Mouse (Mus musculus) forebrain, embryonic 14.5 days (tissue): ENCODE data around the gene Igf2bp2. TPM values are rescaled to one million over a fixed set of nuclear protein-coding genes. Genes with fewer than 3 reads are reported as not detected.

Experiments used
- ATAC-seq: fragments of 200-750 bp; cut with Nextera tagmentation; 2 replicates; pipeline ENCODE4 v1.8.0; 2017; ENCODE audit warnings: mild to moderate bottlenecking, moderate library complexity
- DNase-seq: peaks from one replicate; pipeline ENCODE4 v3.0.0-alpha.2; 2015; ENCODE audit warnings: low spot score
- H3K27ac ChIP-seq: fragments of 300-500 bp; sonication (generic); 2 replicates; pipeline ENCODE4 v1.5.1; 2014; ENCODE audit warnings: low read depth, mild to moderate bottlenecking, control low read depth, low read length, moderate library complexity
- H3K27me3 ChIP-seq: fragments of 300-500 bp; sonication (generic); replicated peaks from 2 replicates; pipeline ENCODE4 v1.6.1; 2014; ENCODE audit warnings: low read length, control low read depth, mixed read lengths; ENCODE audit not compliant: control insufficient read depth, insufficient read depth
- H3K36me3 ChIP-seq: fragments of 300-500 bp; sonication (generic); 2 replicates; pipeline ENCODE4 v1.6.1; 2014; ENCODE audit warnings: low read length, control low read depth; ENCODE audit not compliant: control insufficient read depth, insufficient read depth
- H3K4me1 ChIP-seq: fragments of 300-500 bp; sonication (generic); 2 replicates; pipeline ENCODE4 v1.6.1; 2014; ENCODE audit warnings: antibody characterized with exemption, low read length, control low read depth; ENCODE audit not compliant: control insufficient read depth, insufficient read depth
- H3K4me2 ChIP-seq: fragments of 300-500 bp; sonication (generic); 2 replicates; pipeline ENCODE4 v1.6.1; 2014; ENCODE audit warnings: mild to moderate bottlenecking, control low read depth, low read length
- H3K4me3 ChIP-seq: fragments of 300-500 bp; sonication (generic); 2 replicates; pipeline ENCODE4 v1.5.1; 2014; ENCODE audit warnings: low read depth, low read length, control low read depth
- H3K9ac ChIP-seq: fragments of 300-500 bp; sonication (generic); 2 replicates; pipeline ENCODE4 v1.6.1; 2014; ENCODE audit warnings: mild to moderate bottlenecking, low read length, control low read depth, moderate library complexity
- H3K9me3 ChIP-seq: fragments of 300-500 bp; sonication (generic); replicated peaks from 2 replicates; pipeline ENCODE4 v1.6.1; 2016; ENCODE audit warnings: low read length, control low read depth, mixed read lengths; ENCODE audit not compliant: control insufficient read depth
- WGBS: fragments of 180-500 bp; shearing (Covaris S2); extraction: QIAGEN DNeasy Blood & Tissue Kit; methylation state at CpG from one replicate; pipeline ENCODE4 v1.1.7; 2014; 5-methylcytosine and 5-hydroxymethylcytosine counted together
- polyA plus RNA-seq: library from polyadenylated mRNA; unstranded; fragments of >200 nt; fragmentation: Nextera tagmentation; extraction: Ambion mirVana; gene quantifications from 2 replicates; pipeline ENCODE4 v1.2.1, GENCODE M21; 2014

Gene Igf2bp2
- polyA plus RNA-seq: 23.9 and 25.1 TPM in 2 replicates

- WGBS: under 1% methylated on average over 109 of the region's 131 CpGs
- peak within 1 kb of the TSS; percentile 97 for H3K9ac ChIP-seq
- no peaks in the 10 kb centered on the region for H3K36me3 ChIP-seq
- no peaks in the 10 kb centered on the region for H3K9me3 ChIP-seq
- ATAC-seq: peak; percentile 75
- DNase-seq: peak; percentile 71
- H3K4me3 ChIP-seq: peak within 1 kb of the TSS; percentile 97
- peak within 1 kb of the TSS; percentile 80 for H3K4me2 ChIP-seq
- peak within 1 kb of the TSS; percentile 90 for H3K27ac ChIP-seq
- peaks cover 12% of the 10 kb centered on the region for H3K4me1 ChIP-seq
- H3K27me3 ChIP-seq: no peaks in the 10 kb centered on the region
Observed at GRCm38 (mm10) chr16:22162512-22163455, at the start of gene Igf2bp2. Gene Igf2bp2, minus strand, starts transcription at chr16:22163299.

- Histone ChIP-seq H3K4me1 (no peaks in the 10 kb centered on the region), H3K9ac (no peak overlapping the region), H3K9me3 (no peaks in the 10 kb centered on the region), H3K4me3 (no peak overlapping the region), H3K27me3 (no peaks in the 10 kb centered on the region), H3K4me2 (no peak overlapping the region), H3K36me3 (no peaks in the 10 kb centered on the region), H3K27ac (no peak overlapping the region)
- ATAC-seq: no peak
- 97% methylated on average over 1 of the region's 1 CpGs for WGBS
- DNase-seq: no peak
Observed at GRCm38 (mm10) chr16:22203501-22203900, 40.4 kb upstream of the Igf2bp2 start.

GRCm38 (mm10) chr16:22201858-22202257 is 38.8 kb upstream of the Igf2bp2 start:
- H3K27me3 ChIP-seq: no peaks in the 10 kb centered on the region
- H3K4me3 ChIP-seq: no peak overlapping the region
- no peaks in the 10 kb centered on the region for H3K9me3 ChIP-seq
- DNase-seq (no peak), ATAC-seq (no peak)
- H3K36me3 ChIP-seq: no peaks in the 10 kb centered on the region
- no peak overlapping the region for H3K27ac ChIP-seq
- no peaks in the 10 kb centered on the region for H3K4me1 ChIP-seq
- H3K4me2 ChIP-seq: no peak overlapping the region
- H3K9ac ChIP-seq: no peak overlapping the region
- WGBS: 75% methylated on average over 3 of the region's 3 CpGs

GRCm38 (mm10) chr16:22200476-22200875 is 37.4 kb upstream of the Igf2bp2 start:
- H3K9me3 ChIP-seq: no peaks in the 10 kb centered on the region

GRCm38 (mm10) chr16:22187366-22187765 is 24.3 kb upstream of the Igf2bp2 start:
- Histone ChIP-seq H3K27me3 (no peaks in the 10 kb centered on the region), H3K4me1 (no peaks in the 10 kb centered on the region), H3K9me3 (no peaks in the 10 kb centered on the region), H3K4me3 (no peak overlapping the region), H3K27ac (no peak overlapping the region), H3K36me3 (no peaks in the 10 kb centered on the region), H3K9ac (no peak overlapping the region), H3K4me2 (no peak overlapping the region)
- no peak for DNase-seq
- ATAC-seq: no peak
- WGBS: 83% methylated on average over 12 of the region's 12 CpGs

More at GRCm38 (mm10) chr16:22200476-22200875, 37.4 kb upstream of the Igf2bp2 start:
- Histone ChIP-seq H3K4me2 (no peak overlapping the region), H3K4me1 (no peaks in the 10 kb centered on the region), H3K27ac (no peak overlapping the region), H3K4me3 (no peak overlapping the region), H3K9ac (no peak overlapping the region), H3K27me3 (no peaks in the 10 kb centered on the region), H3K36me3 (no peaks in the 10 kb centered on the region)
- no peak for DNase-seq
- no peak for ATAC-seq
- 40% methylated on average over 1 of the region's 1 CpGs for WGBS

GRCm38 (mm10) chr16:22185411-22185810 is 22.3 kb upstream of the Igf2bp2 start:
- Histone ChIP-seq H3K4me3 (no peak overlapping the region), H3K36me3 (no peaks in the 10 kb centered on the region), H3K9ac (no peak overlapping the region), H3K4me2 (no peak overlapping the region), H3K27ac (no peak overlapping the region), H3K4me1 (no peaks in the 10 kb centered on the region), H3K9me3 (no peaks in the 10 kb centered on the region), H3K27me3 (no peaks in the 10 kb centered on the region)
- no peak for ATAC-seq
- WGBS: 82% methylated on average over 3 of the region's 3 CpGs
- DNase-seq: no peak

GRCm38 (mm10) chr16:22184113-22184512 is 21.0 kb upstream of the Igf2bp2 start:
- DNase-seq (no peak), ATAC-seq (no peak)
- Histone ChIP-seq H3K4me2 (no peak overlapping the region), H3K4me3 (no peak overlapping the region), H3K9me3 (no peaks in the 10 kb centered on the region), H3K9ac (no peak overlapping the region), H3K36me3 (no peaks in the 10 kb centered on the region), H3K27me3 (no peaks in the 10 kb centered on the region), H3K27ac (no peak overlapping the region), H3K4me1 (no peaks in the 10 kb centered on the region)
- 96% methylated on average over 5 of the region's 5 CpGs for WGBS

- Histone ChIP-seq H3K27me3 (no peaks in the 10 kb centered on the region), H3K9me3 (no peaks in the 10 kb centered on the region), H3K4me1 (no peaks in the 10 kb centered on the region), H3K4me2 (no peak overlapping the region), H3K4me3 (no peak overlapping the region), H3K36me3 (no peaks in the 10 kb centered on the region), H3K9ac (no peak overlapping the region), H3K27ac (no peak overlapping the region)
- 88% methylated on average over 4 of the region's 4 CpGs for WGBS
- DNase-seq (no peak), ATAC-seq (no peak)
Observed at GRCm38 (mm10) chr16:22182286-22182685, 19.2 kb upstream of the Igf2bp2 start.

- Histone ChIP-seq H3K4me1 (no peaks in the 10 kb centered on the region), H3K9me3 (0 out of 2 replicates have a peak, but pooled peaks cover 3% of the 10 kb centered on the region), H3K4me2 (no peak overlapping the region), H3K9ac (no peak overlapping the region), H3K4me3 (no peak overlapping the region), H3K27ac (no peak overlapping the region), H3K27me3 (no peaks in the 10 kb centered on the region), H3K36me3 (no peaks in the 10 kb centered on the region)
- ATAC-seq (no peak), DNase-seq (no peak)
- 73% methylated on average over 3 of the region's 3 CpGs for WGBS
Observed at GRCm38 (mm10) chr16:22178793-22179192, 15.7 kb upstream of the Igf2bp2 start.
